Mouse (Mus musculus) liver, postnatal 0 days (tissue): ENCODE data around the gene Psmd7.

ENCODE experiments used
- CTCF ChIP-seq: sonication (generic); IDR thresholded peaks from 2 replicates; pipeline ENCODE4 v1.5.1; 2016; ENCODE audit warnings: antibody characterized with exemption, low read depth
- EP300 ChIP-seq: IDR thresholded peaks from 2 replicates; pipeline ENCODE4 v1.6.1; 2016; ENCODE audit warnings: antibody characterized with exemption, low read depth, mild to moderate bottlenecking

GRCm38 (mm10) chr8:107599691-107600090, 11.4 kb upstream of the Psmd7 start:
- no peak for TF ChIP-seq CTCF
- no peak for TF ChIP-seq EP300
